Mouse (Mus musculus): Measurements from ENCODE around the gene Pcsk6. TPM values are rescaled to one million over a fixed set of nuclear protein-coding genes. Genes with fewer than 3 reads are reported as not detected.

Pcsk6 gene
- total RNA-seq, 2 experiments from 2014 or later: 8.5 to 9.5 TPM

GRCm38 (mm10) chr7:66010518-66010917 lies 149.0 kb downstream of the Pcsk6 start:
- no peak for TF ChIP-seq CTCF (IDR thresholded peaks at IDR 0.05)
- intact Hi-C loops (cut with DNase I): no loop called here
- DNase-seq (ENCODE audit: extremely low spot score in 1 of 2, low spot score in 2 of 2): no peak
- Histone ChIP-seq H3K4me3 (no peak overlapping the region), H3K27ac (no peak overlapping the region)

- intact Hi-C loops (cut with DNase I): loop anchor here (1.0 kb wide), 1 partner anchor 323 kb away; no protein-coding TSS in a partner anchor
- Histone ChIP-seq H3K4me3 (no peak overlapping the region), H3K27ac (no peak overlapping the region)
- peak; percentile 17 to 27 for DNase-seq (ENCODE audit: extremely low spot score in 1 of 2, low spot score in 2 of 2)
- peak; percentile 63 for TF ChIP-seq CTCF (IDR thresholded peaks at IDR 0.05)
These were observed 166.2 kb downstream of the Pcsk6 start for GRCm38 (mm10) chr7:66027747-66028146.

GRCm38 (mm10) chr7:66028766-66029512 lies 167.4 kb downstream of the Pcsk6 start:
- Histone ChIP-seq H3K27ac (no peak overlapping the region), H3K4me3 (no peak overlapping the region)
- TF ChIP-seq CTCF (IDR thresholded peaks at IDR 0.05): no peak
- DNase-seq (ENCODE audit: extremely low spot score in 1 of 2, low spot score in 2 of 2): no peak
- intact Hi-C loops (cut with DNase I): no loop called here

- no peak overlapping the region for H3K27ac ChIP-seq
- no peak for TF ChIP-seq CTCF (IDR thresholded peaks at IDR 0.05)
- DNase-seq (ENCODE audit: extremely low spot score in 1 of 2, low spot score in 2 of 2): no peak
- intact Hi-C loops (cut with DNase I): no loop called here
- no peak overlapping the region for H3K4me3 ChIP-seq
These were observed 175.3 kb downstream of the Pcsk6 start for GRCm38 (mm10) chr7:66036809-66037208.

- Histone ChIP-seq H3K4me3 (no peak overlapping the region), H3K27ac (no peak overlapping the region)
- no peak for DNase-seq (ENCODE audit: extremely low spot score in 1 of 2, low spot score in 2 of 2)
- intact Hi-C loops (cut with DNase I): no loop called here
- TF ChIP-seq CTCF (IDR thresholded peaks at IDR 0.05): no peak
These were observed 176.7 kb downstream of the Pcsk6 start for GRCm38 (mm10) chr7:66038261-66038660.

GRCm38 (mm10) chr7:66038730-66039129 lies 177.2 kb downstream of the Pcsk6 start:
- DNase-seq (ENCODE audit: extremely low spot score in 1 of 2, low spot score in 2 of 2): no peak
- no peak for TF ChIP-seq CTCF (IDR thresholded peaks at IDR 0.05)
- intact Hi-C loops (cut with DNase I): no loop called here
- Histone ChIP-seq H3K27ac (no peak overlapping the region), H3K4me3 (no peak overlapping the region)

- no peak for DNase-seq (ENCODE audit: extremely low spot score in 1 of 2, low spot score in 2 of 2)
- intact Hi-C loops (cut with DNase I): no loop called here
- TF ChIP-seq CTCF (IDR thresholded peaks at IDR 0.05): no peak
- Histone ChIP-seq H3K27ac (no peak overlapping the region), H3K4me3 (no peak overlapping the region)
These were observed 178.7 kb downstream of the Pcsk6 start for GRCm38 (mm10) chr7:66040026-66040814.

- no peak for TF ChIP-seq CTCF (IDR thresholded peaks at IDR 0.05)
- Histone ChIP-seq H3K4me3 (no peak within 1 kb of the TSS), H3K27ac (no peak within 1 kb of the TSS)
- DNase-seq (ENCODE audit: extremely low spot score in 1 of 2, low spot score in 2 of 2): no peak
- intact Hi-C loops (cut with DNase I): no loop called here
These were observed 182.3 kb downstream of the Pcsk6 start, which contains the start of gene Gm45213 for GRCm38 (mm10) chr7:66043552-66044459. TSS of gene Gm45213 (plus strand) at chr7:66043602.

- intact Hi-C loops (cut with DNase I): no loop called here
- no peak overlapping the region for H3K4me3 ChIP-seq
- H3K27ac ChIP-seq: no peak overlapping the region
- DNase-seq (ENCODE audit: extremely low spot score in 1 of 2, low spot score in 2 of 2): no peak
- TF ChIP-seq CTCF (IDR thresholded peaks at IDR 0.05): no peak
These were observed 183.1 kb downstream of the Pcsk6 start for GRCm38 (mm10) chr7:66044617-66045016.

GRCm38 (mm10) chr7:66046921-66047918 lies 185.7 kb downstream of the Pcsk6 start:
- no peak overlapping the region for H3K27ac ChIP-seq
- no peak overlapping the region for H3K4me3 ChIP-seq
- DNase-seq (ENCODE audit: extremely low spot score in 1 of 2, low spot score in 2 of 2): no peak
- intact Hi-C loops (cut with DNase I): no loop called here
- no peak for TF ChIP-seq CTCF (IDR thresholded peaks at IDR 0.05)

Data from left cerebral cortex, adult 2 months (tissue).